Mouse (Mus musculus) ovary, adult 2 months (tissue): ENCODE data around the gene Zscan4b. TPM values are rescaled to one million over a fixed set of nuclear protein-coding genes. Genes with fewer than 3 reads are reported as not detected.

Experiments
- polyA plus RNA-seq: library from polyadenylated mRNA; depleted of rRNA; stranded (reverse); fragments of >200 nt; gene quantifications from 2 replicates; pipeline ENCODE4 v1.2.3, GENCODE M21; 2012; rRNA removed

Zscan4b gene
- polyA plus RNA-seq, result not detected in 2 replicates

DNA sequence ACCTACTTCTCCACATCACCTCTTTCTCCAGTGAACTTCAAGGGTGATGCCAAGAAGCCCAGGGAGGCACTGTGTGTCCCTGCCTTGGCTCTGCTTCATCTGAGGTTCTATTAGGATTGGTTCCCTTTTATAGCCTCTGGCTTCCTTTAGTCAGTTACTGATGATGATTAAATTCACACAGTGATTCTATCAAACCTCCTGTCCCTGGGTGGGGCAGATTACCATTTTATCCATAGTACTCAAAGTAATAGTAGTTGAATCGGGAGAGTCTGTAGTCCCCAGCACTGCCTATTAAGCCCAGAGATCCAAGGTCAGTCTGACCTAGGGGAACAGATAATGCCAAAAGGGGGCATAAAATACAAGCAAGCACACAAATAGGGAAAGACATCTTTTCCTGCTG, at the start of gene Zscan4b:
TSS of gene Zscan4b (minus strand) at position 101 of the 400 bp plus-strand sequence.

Other genes with a start within 250 kb of the Zscan4b start
- 0.47 and 0.68 TPM in 2 replicates for gene Nlrp4b, start 217.3 kb downstream of the Zscan4b start, polyA plus RNA-seq
- not detected in 2 replicates for gene Vmn1r71, start 150.7 kb downstream of the Zscan4b start, polyA plus RNA-seq
- gene Zscan4c, start 100.7 kb upstream of the Zscan4b start, polyA plus RNA-seq, result not detected in 2 replicates
- gene Zscan4-ps1, start 164.6 kb upstream of the Zscan4b start, polyA plus RNA-seq, result not detected in 2 replicates